Mouse (Mus musculus) stomach, postnatal 0 days (tissue): ENCODE results near the gene Adamtsl1. TPM values are rescaled to one million over a fixed set of nuclear protein-coding genes. Genes with fewer than 3 reads are reported as not detected.

ENCODE experiments used
- ATAC-seq: fragments of 200-750 bp; cut with Nextera tagmentation; 2 replicates; pipeline ENCODE4 v1.8.0; 2017; ENCODE audit not compliant: low FRiP score, low TSS enrichment
- DNase-seq: peaks from one replicate; pipeline ENCODE4 v3.0.0-alpha.2; 2016; ENCODE audit warnings: low spot score
- H3K27ac ChIP-seq: fragments of 300-500 bp; sonication (generic); replicated peaks from 2 replicates; pipeline ENCODE4 v1.5.1; 2014; ENCODE audit warnings: mild to moderate bottlenecking, control low read depth
- H3K27me3 ChIP-seq: fragments of 300-500 bp; sonication (generic); 2 replicates; pipeline ENCODE4 v1.6.1; 2014; ENCODE audit warnings: low read length; ENCODE audit not compliant: control insufficient read depth, insufficient read depth
- H3K36me3 ChIP-seq: fragments of 300-500 bp; sonication (generic); 2 replicates; pipeline ENCODE4 v1.6.1; 2014; ENCODE audit warnings: low read length, mixed read lengths; ENCODE audit not compliant: control insufficient read depth, insufficient read depth
- H3K4me1 ChIP-seq: fragments of 300-500 bp; sonication (generic); replicated peaks from 2 replicates; pipeline ENCODE4 v1.6.1; 2014; ENCODE audit warnings: antibody characterized with exemption; ENCODE audit not compliant: control insufficient read depth, insufficient read depth
- H3K4me2 ChIP-seq: fragments of 300-500 bp; sonication (generic); replicated peaks from 2 replicates; pipeline ENCODE4 v1.6.1; 2014; ENCODE audit warnings: low read depth, mild to moderate bottlenecking, control low read depth, moderate library complexity
- H3K4me3 ChIP-seq: fragments of 300-500 bp; sonication (generic); 2 replicates; pipeline ENCODE4 v1.5.1; 2014; ENCODE audit warnings: low read depth, low read length, control low read depth
- H3K9ac ChIP-seq: fragments of 300-500 bp; sonication (generic); 2 replicates; pipeline ENCODE4 v1.6.1; 2014; ENCODE audit warnings: mild to moderate bottlenecking, low read length, control low read depth, mixed read lengths
- H3K9me3 ChIP-seq: fragments of 300-500 bp; sonication (generic); 2 replicates; pipeline ENCODE4 v1.6.1; 2016; ENCODE audit warnings: low read length; ENCODE audit not compliant: control insufficient read depth
- CTCF ChIP-seq: IDR thresholded peaks from 2 replicates; pipeline ENCODE4 v1.5.1; 2016; ENCODE audit warnings: antibody characterized with exemption, low read depth, mild to moderate bottlenecking, moderate library complexity
- EP300 ChIP-seq: optimal IDR thresholded peaks from 2 replicates; pipeline ENCODE3; 2016; ENCODE audit warnings: antibody characterized with exemption
- WGBS: fragments of 180-500 bp; shearing (Covaris S2); extraction: QIAGEN DNeasy Blood & Tissue Kit; methylation state at CpG from one replicate; pipeline ENCODE4 v1.1.7; 2014; 5-methylcytosine and 5-hydroxymethylcytosine counted together
- polyA plus RNA-seq: library from polyadenylated mRNA; unstranded; fragments of >200 nt; fragmentation: Nextera tagmentation; extraction: Ambion mirVana; gene quantifications from 2 replicates; pipeline ENCODE4 v1.2.1, GENCODE M21; 2015

The Adamtsl1 gene
- polyA plus RNA-seq, 1 experiment from 2014 or later, result 7.3 TPM

GRCm38 (mm10) chr4:86159362-86159761 is 645.4 kb downstream of the Adamtsl1 start:
- no peak for ATAC-seq
- no peak overlapping the region for H3K4me2 ChIP-seq

GRCm38 (mm10) chr4:86170763-86171162 is 656.8 kb downstream of the Adamtsl1 start:
- Histone ChIP-seq H3K27ac (no peak overlapping the region), H3K9ac (no peak overlapping the region), H3K9me3 (no peaks in the 10 kb centered on the region), H3K4me3 (no peak overlapping the region), H3K36me3 (no peaks in the 10 kb centered on the region), H3K4me2 (no peak overlapping the region), H3K27me3 (no peaks in the 10 kb centered on the region), H3K4me1 (no peaks in the 10 kb centered on the region)
- ATAC-seq, result no peak
- 94% methylated on average over 10 of the region's 10 CpGs for WGBS
- no peak for DNase-seq
- TF ChIP-seq EP300 (no peak), CTCF (no peak)

More at GRCm38 (mm10) chr4:86159362-86159761, 645.4 kb downstream of the Adamtsl1 start:
- Histone ChIP-seq H3K9me3 (no peaks in the 10 kb centered on the region), H3K4me1 (no peaks in the 10 kb centered on the region), H3K27ac (no peak overlapping the region), H3K4me3 (no peak overlapping the region), H3K9ac (no peak overlapping the region), H3K36me3 (no peaks in the 10 kb centered on the region), H3K27me3 (no peaks in the 10 kb centered on the region)
- DNase-seq, result no peak
- 35% methylated on average over 1 of the region's 1 CpGs for WGBS
- TF ChIP-seq CTCF (no peak), EP300 (no peak)

- DNase-seq, result no peak
- 70% methylated on average over 5 of the region's 5 CpGs for WGBS
- H3K36me3 ChIP-seq, result no peaks in the 10 kb centered on the region
These were observed 657.5 kb downstream of the Adamtsl1 start for GRCm38 (mm10) chr4:86171461-86171860.

GRCm38 (mm10) chr4:86177471-86177870 is 663.5 kb downstream of the Adamtsl1 start:
- no peaks in the 10 kb centered on the region for H3K9me3 ChIP-seq
- no peak overlapping the region for H3K27ac ChIP-seq
- H3K4me1 ChIP-seq, result no peaks in the 10 kb centered on the region
- H3K36me3 ChIP-seq, result no peaks in the 10 kb centered on the region
- ATAC-seq, result no peak
- no peaks in the 10 kb centered on the region for H3K27me3 ChIP-seq
- WGBS, result 67% methylated on average over 6 of the region's 6 CpGs
- H3K4me2 ChIP-seq, result no peak overlapping the region
- H3K4me3 ChIP-seq, result no peak overlapping the region
- DNase-seq, result no peak
- H3K9ac ChIP-seq, result no peak overlapping the region
- TF ChIP-seq CTCF, result no peak
- no peak for TF ChIP-seq EP300

More at GRCm38 (mm10) chr4:86171461-86171860, 657.5 kb downstream of the Adamtsl1 start:
- no peak overlapping the region for H3K4me3 ChIP-seq
- H3K9me3 ChIP-seq, result no peaks in the 10 kb centered on the region
- H3K27ac ChIP-seq, result no peak overlapping the region
- no peaks in the 10 kb centered on the region for H3K27me3 ChIP-seq
- H3K4me2 ChIP-seq, result no peak overlapping the region
- no peaks in the 10 kb centered on the region for H3K4me1 ChIP-seq
- no peak overlapping the region for H3K9ac ChIP-seq
- ATAC-seq, result no peak
- no peak for TF ChIP-seq CTCF
- no peak for TF ChIP-seq EP300

- H3K4me3 ChIP-seq, result no peak overlapping the region
- H3K27ac ChIP-seq, result no peak overlapping the region
- no peaks in the 10 kb centered on the region for H3K9me3 ChIP-seq
- no peaks in the 10 kb centered on the region for H3K27me3 ChIP-seq
- H3K4me1 ChIP-seq, result no peaks in the 10 kb centered on the region
- TF ChIP-seq CTCF (no peak), EP300 (no peak)
- H3K4me2 ChIP-seq, result no peak overlapping the region
- DNase-seq, result no peak
- H3K36me3 ChIP-seq, result no peaks in the 10 kb centered on the region
- H3K9ac ChIP-seq, result no peak overlapping the region
- no peak for ATAC-seq
- WGBS, result 74% methylated on average over 14 of the region's 14 CpGs
These were observed 664.1 kb downstream of the Adamtsl1 start for GRCm38 (mm10) chr4:86178116-86178515.

GRCm38 (mm10) chr4:86183701-86184173 is 669.8 kb downstream of the Adamtsl1 start:
- no peaks in the 10 kb centered on the region for H3K27me3 ChIP-seq
- ATAC-seq (no peak), DNase-seq (no peak)
- 59% methylated on average over 1 of the region's 1 CpGs for WGBS
- no peak overlapping the region for H3K9ac ChIP-seq
- H3K4me3 ChIP-seq, result no peak overlapping the region
- TF ChIP-seq CTCF (no peak), EP300 (no peak)
- no peaks in the 10 kb centered on the region for H3K36me3 ChIP-seq
- H3K27ac ChIP-seq, result no peak overlapping the region
- no peaks in the 10 kb centered on the region for H3K4me1 ChIP-seq
- no peak overlapping the region for H3K4me2 ChIP-seq
- no peaks in the 10 kb centered on the region for H3K9me3 ChIP-seq
